Comparison of ENCODE assay signal across 9 mouse cellular contexts in the genomic region with DNA sequence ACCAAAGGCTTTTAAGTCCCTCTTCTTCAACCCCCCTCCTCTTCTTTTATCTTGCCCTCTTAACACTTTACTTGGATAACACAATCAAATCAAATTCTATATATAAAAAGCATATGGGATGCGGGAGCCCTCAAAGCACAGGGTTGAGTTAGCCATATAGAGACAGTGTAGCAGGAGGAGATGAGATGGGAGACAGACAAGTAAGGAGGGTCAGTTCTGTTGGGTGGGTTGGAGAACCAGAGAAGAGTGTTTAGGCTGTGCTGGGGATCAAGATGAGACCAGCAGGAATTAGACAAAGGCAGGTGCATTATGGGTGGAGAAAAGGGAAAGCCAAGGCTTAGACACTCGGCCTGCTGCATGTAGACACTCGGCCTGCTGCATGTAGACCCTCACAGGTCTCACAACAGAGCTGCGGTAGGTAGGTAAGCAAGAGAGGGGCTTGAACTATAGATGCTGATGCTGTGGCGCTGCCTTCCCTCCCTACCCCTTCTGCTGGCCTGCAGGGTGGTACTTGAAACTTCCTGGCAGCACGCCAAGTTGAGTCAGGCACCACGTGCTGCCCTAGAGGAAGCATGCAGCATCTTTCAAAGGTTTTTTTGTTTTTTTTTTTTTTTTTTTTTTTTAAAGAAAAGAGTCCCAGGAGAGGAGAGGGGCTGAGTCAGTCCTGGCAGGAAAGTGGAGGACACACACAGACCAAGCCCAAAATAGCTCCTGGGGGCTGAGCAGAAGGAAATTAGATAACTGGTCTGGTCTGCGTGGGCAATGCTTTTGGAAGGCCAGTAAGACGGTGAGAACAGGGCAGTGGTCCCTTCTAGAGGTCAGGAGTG.
DNase-seq lines count a peak whose midpoint lies in the region; ATAC-seq and TF ChIP-seq lines count a peak whose summit lies in the region.
"Had no signal": no experiment of that assay in that cellular context is flagged by ENCODE, and none has a peak within 500 bp of the region (broad histone marks: within the 10 kb centered on the region; RNA-seq: fewer than 3 reads in every experiment).

No protein-coding gene starts in this region.

- H3K4me1 ChIP-seq in heart, embryonic 11.5 days (ENCODE audit: control insufficient read depth, insufficient read depth, low read length), result peaks cover 20% of the 10 kb centered on the region
- H3K4me1 ChIP-seq in kidney, embryonic 16.5 days (ENCODE audit: insufficient read depth, low read length), result peaks cover 15% of the 10 kb centered on the region

- peak; percentile 44 for ATAC-seq in Patski
- peak; percentile 65 for ATAC-seq in heart, embryonic 11.5 days (replicated peaks; ENCODE audit: insufficient number of reproducible peaks, low FRiP score, low TSS enrichment)
- ATAC-seq in kidney, embryonic 16.5 days (ENCODE audit: low FRiP score, low TSS enrichment), result peak; percentile 75; the same call in 1 of the 2 replicates
- ATAC-seq in megakaryocyte progenitor cell, adult 5-6 weeks (replicated peaks; ENCODE audit: poor library complexity), result peak; percentile 67

- H3K4me3 ChIP-seq in heart, embryonic 11.5 days (ENCODE audit: low read depth, low read length), result no peak overlapping the region
- no peak overlapping the region for H3K4me3 ChIP-seq in kidney, embryonic 16.5 days (ENCODE audit: low read length)

- peak overlapping the region; percentile 29; the same call in 1 of the 2 replicates for H3K27ac ChIP-seq in heart, embryonic 11.5 days (ENCODE audit: low read depth, low read length)
- H3K27ac ChIP-seq in kidney, embryonic 16.5 days (ENCODE audit: low read length), result 0 out of 2 replicates have a peak overlapping the region, but pooled peaks have one; percentile 41

- no peak overlapping the region for H3K9ac ChIP-seq in heart, embryonic 11.5 days (ENCODE audit: low read depth, low read length)
- H3K9ac ChIP-seq in kidney, embryonic 16.5 days (replicated peaks; ENCODE audit: low read length), result no peak overlapping the region

- H3K36me3 ChIP-seq in heart, embryonic 11.5 days (ENCODE audit: control insufficient read depth, insufficient read depth, low read length), result no peaks in the 10 kb centered on the region
- H3K36me3 ChIP-seq in kidney, embryonic 16.5 days (ENCODE audit: insufficient read depth, low read length), result no peaks in the 10 kb centered on the region
- H3K36me3 ChIP-seq: G1E had no signal

- 38% methylated on average over 9 of the region's 9 CpGs for WGBS in heart, embryonic 11.5 days (ENCODE audit: insufficient replicate concordance)
- WGBS in kidney, embryonic 16.5 days, result 45% methylated on average over 9 of the region's 9 CpGs

- CTCF ChIA-PET in Patski (lab: Charles Lee), result interaction anchor here (0.8 kb wide), 2 partner anchors 117 to 126 kb away, joined by 3 read pairs; no protein-coding TSS in a partner anchor

- no peak for TF ChIP-seq CTCF in Patski (IDR thresholded peaks at IDR 0.05)

- in situ Hi-C loops in Patski (cut with MboI; ENCODE audit: low pct_unique_long_range_greater_than_20kb), result loop anchor here (5.0 kb wide), 1 partner anchor 101 kb away; the partner anchor contains the start of gene Serp2

- no peak overlapping the region for H3K4me2 ChIP-seq in heart, embryonic 11.5 days
- no peak overlapping the region for H3K4me2 ChIP-seq in kidney, embryonic 16.5 days (replicated peaks; ENCODE audit: low read depth, low read length)

- peak; percentile 45 to 57 for DNase-seq in frontal cortex, postnatal 10 days (ENCODE audit: low spot score in 2 of 2)
- DNase-seq in frontal cortex, postnatal 36 days (ENCODE audit: low spot score in 2 of 2), result no peak
- peak; percentile 79 for DNase-seq in Patski (ENCODE audit: low read depth, low spot score)
- DNase-seq in embryo, embryonic 11.5 days (ENCODE audit: low read depth, low spot score), result peak; percentile 60
- DNase-seq in spleen, postnatal 4 days (ENCODE audit: low spot score in 2 of 2), result peak; percentile 48 to 80

- no peaks in the 10 kb centered on the region for H3K27me3 ChIP-seq in Patski
- H3K27me3 ChIP-seq in heart, embryonic 11.5 days (ENCODE audit: control insufficient read depth, insufficient read depth, low read length), result no peaks in the 10 kb centered on the region
- H3K27me3 ChIP-seq in kidney, embryonic 16.5 days (ENCODE audit: insufficient read depth, low read length), result no peaks in the 10 kb centered on the region

- H3K9me3 ChIP-seq in heart, embryonic 11.5 days (replicated peaks; ENCODE audit: control insufficient read depth, low read length), result no peaks in the 10 kb centered on the region
- no peaks in the 10 kb centered on the region; the same call in 1 of the 2 replicates for H3K9me3 ChIP-seq in kidney, embryonic 16.5 days (ENCODE audit: low read length)

- POLR2A ChIA-PET in Patski (lab: Charles Lee), result interaction anchor here (0.7 to 1.6 kb wide), 5 partner anchors 39 to 153 kb away, joined by 3 to 13 read pairs (median 4); no protein-coding TSS in a partner anchor

Comparison
In these comparisons a context has a peak if more than half of its experiments do, and no peak if none do; other contexts are left out.
1. DNase-seq: peak in frontal cortex, postnatal 10 days (2 of 2), Patski (single experiment), embryo, embryonic 11.5 days (single experiment) and spleen, postnatal 4 days (2 of 2); none in frontal cortex, postnatal 36 days (0 of 2).
2. Peak in every context shown above with its lines, with median percentiles within 50 percentile points of each other: ATAC-seq.